Comparison of ENCODE assay signal across 9 mouse cellular contexts in genomic region chrX:7610035-7610434, GRCm38 (mm10). TPM values are rescaled to one million over a fixed set of nuclear protein-coding genes. Genes with fewer than 3 reads are reported as not detected.
A peak's percentile ranks its signal among the peaks of the same experiment; 100 is the strongest.
DNase-seq lines count a peak whose midpoint lies in the region; ATAC-seq and TF ChIP-seq lines count a peak whose summit lies in the region.
"Had no signal": no experiment of that assay in that cellular context is flagged by ENCODE, and none has a peak within 500 bp of the region (broad histone marks: within the 10 kb centered on the region; RNA-seq: fewer than 3 reads in every experiment).

No protein-coding gene starts in this region.

- no peaks in the 10 kb centered on the region for H3K4me1 ChIP-seq in lung, embryonic 15.5 days
- H3K4me1 ChIP-seq in lung, adult 2 months (ENCODE audit: control insufficient read depth, insufficient read depth, low read length), result no peaks in the 10 kb centered on the region
- H3K4me1 ChIP-seq in embryonic facial prominence, embryonic 11.5 days (ENCODE audit: control insufficient read depth, insufficient read depth, low read length), result no peaks in the 10 kb centered on the region
- H3K4me1 ChIP-seq in hindbrain, postnatal 0 days (ENCODE audit: insufficient read depth, low read length), result no peaks in the 10 kb centered on the region
- no peaks in the 10 kb centered on the region for H3K4me1 ChIP-seq in neural tube, embryonic 15.5 days

- H3K27ac ChIP-seq in lung, embryonic 15.5 days, result no peak overlapping the region
- H3K27ac ChIP-seq in embryonic facial prominence, embryonic 11.5 days (replicated peaks; ENCODE audit: low read depth, low read length), result no peak overlapping the region
- H3K27ac ChIP-seq in hindbrain, postnatal 0 days, result peak overlapping the region; percentile 74
- H3K27ac ChIP-seq in neural tube, embryonic 15.5 days (replicated peaks), result peak overlapping the region; percentile 60

- DNase-seq in lung, adult 2 months, result no peak
- DNase-seq in embryonic facial prominence, embryonic 11.5 days (ENCODE audit: low spot score), result no peak
- DNase-seq in hindbrain, postnatal 0 days (ENCODE audit: low spot score), result peak; percentile 29
- DNase-seq in B cell, adult 2 months, result no peak
- DNase-seq in c-Kit-positive CD71-positive TER-119-positive erythroid progenitor cells, embryonic 14.5 days (ENCODE audit: low spot score), result no peak
- DNase-seq: adrenal gland, adult 8-10 months had no signal

- no peaks in the 10 kb centered on the region for H3K27me3 ChIP-seq in lung, embryonic 15.5 days
- no peaks in the 10 kb centered on the region for H3K27me3 ChIP-seq in embryonic facial prominence, embryonic 11.5 days (ENCODE audit: control insufficient read depth, insufficient read depth, low read length)
- no peaks in the 10 kb centered on the region for H3K27me3 ChIP-seq in hindbrain, postnatal 0 days (ENCODE audit: insufficient read depth, low read length)
- H3K27me3 ChIP-seq in neural tube, embryonic 15.5 days (replicated peaks), result no peaks in the 10 kb centered on the region

- no peak for TF ChIP-seq POLR2A in lung, adult 2 months (IDR thresholded peaks at IDR 0.05; ENCODE audit: borderline replicate concordance, extremely low read depth, low read depth, low read length)

- no peaks in the 10 kb centered on the region for H3K36me3 ChIP-seq in lung, embryonic 15.5 days
- H3K36me3 ChIP-seq in embryonic facial prominence, embryonic 11.5 days (replicated peaks; ENCODE audit: control insufficient read depth, insufficient read depth, low read depth, low read length), result no peaks in the 10 kb centered on the region
- no peaks in the 10 kb centered on the region for H3K36me3 ChIP-seq in hindbrain, postnatal 0 days (ENCODE audit: insufficient read depth, low read length)
- no peaks in the 10 kb centered on the region for H3K36me3 ChIP-seq in neural tube, embryonic 15.5 days

- peak overlapping the region; percentile 35 for H3K4me3 ChIP-seq in lung, embryonic 15.5 days
- no peak overlapping the region for H3K4me3 ChIP-seq in lung, adult 2 months (replicated peaks; ENCODE audit: extremely low read depth, low read depth, low read length)
- H3K4me3 ChIP-seq in embryonic facial prominence, embryonic 11.5 days (ENCODE audit: low read depth, low read length), result peak overlapping the region; percentile 32
- H3K4me3 ChIP-seq in hindbrain, postnatal 0 days (ENCODE audit: low read length), result peak overlapping the region; percentile 40
- peak overlapping the region; percentile 42 for H3K4me3 ChIP-seq in neural tube, embryonic 15.5 days (replicated peaks)

- no peak for TF ChIP-seq CTCF in lung, adult 2 months (IDR thresholded peaks at IDR 0.05; ENCODE audit: insufficient read depth, low read length)
- TF ChIP-seq CTCF in hindbrain, postnatal 0 days (IDR thresholded peaks at IDR 0.05; ENCODE audit: low read depth), result no peak

- 14% methylated on average over 21 of the region's 21 CpGs for WGBS in lung, embryonic 15.5 days
- 35% methylated on average over 21 of the region's 21 CpGs for WGBS in lung, adult 2 months
- WGBS in embryonic facial prominence, embryonic 11.5 days, result 22% methylated on average over 21 of the region's 21 CpGs
- 25% methylated on average over 21 of the region's 21 CpGs for WGBS in hindbrain, postnatal 0 days
- WGBS in neural tube, embryonic 15.5 days, result 34% methylated on average over 21 of the region's 21 CpGs

- no peak overlapping the region for H3K9ac ChIP-seq in lung, embryonic 15.5 days
- H3K9ac ChIP-seq in embryonic facial prominence, embryonic 11.5 days (replicated peaks; ENCODE audit: low read length), result no peak overlapping the region; the same call in 1 of the 2 replicates
- peak overlapping the region; percentile 43 for H3K9ac ChIP-seq in hindbrain, postnatal 0 days (replicated peaks; ENCODE audit: low read length)
- peak overlapping the region; percentile 49 for H3K9ac ChIP-seq in neural tube, embryonic 15.5 days (replicated peaks)

- no peak for ATAC-seq in lung, embryonic 15.5 days (ENCODE audit: borderline replicate concordance, extremely low read depth, low FRiP score, low TSS enrichment)
- ATAC-seq in embryonic facial prominence, embryonic 11.5 days (replicated peaks; ENCODE audit: insufficient number of reproducible peaks, low FRiP score, low TSS enrichment, low read depth), result no peak
- peak; percentile 54 for ATAC-seq in hindbrain, postnatal 0 days
- ATAC-seq in neural tube, embryonic 15.5 days (ENCODE audit: low FRiP score), result peak; percentile 60
- no peak for ATAC-seq in activated CD4-positive, CD25-positive, alpha-beta regulatory T cell, adult 4 months

- no peaks in the 10 kb centered on the region for H3K9me3 ChIP-seq in lung, embryonic 15.5 days
- H3K9me3 ChIP-seq in embryonic facial prominence, embryonic 11.5 days (replicated peaks; ENCODE audit: control insufficient read depth, low read length), result no peaks in the 10 kb centered on the region
- H3K9me3 ChIP-seq in hindbrain, postnatal 0 days (ENCODE audit: low read length), result no peaks in the 10 kb centered on the region
- no peaks in the 10 kb centered on the region for H3K9me3 ChIP-seq in neural tube, embryonic 15.5 days (replicated peaks)

- peak overlapping the region; percentile 76 for H3K4me2 ChIP-seq in lung, embryonic 15.5 days
- H3K4me2 ChIP-seq in embryonic facial prominence, embryonic 11.5 days (ENCODE audit: low read depth, low read length), result peak overlapping the region; percentile 57
- H3K4me2 ChIP-seq in hindbrain, postnatal 0 days (ENCODE audit: low read depth, low read length), result peak overlapping the region; percentile 70
- H3K4me2 ChIP-seq in neural tube, embryonic 15.5 days, result peak overlapping the region; percentile 72

RNA-seq across cellular contexts. Expression of gene Cacna1f, which starts 3.2 kb away (rescaled TPM):
- not detected in 2 replicates for polyA plus RNA-seq in lung, embryonic 15.5 days (2015; fragmentation: Nextera tagmentation; extraction: Ambion mirVana)
- polyA plus RNA-seq in lung, adult 2 months (2012; rRNA removed), result 0.08 and 0.11 TPM in 2 replicates
- polyA plus RNA-seq in embryonic facial prominence, embryonic 11.5 days (2014; fragmentation: Nextera tagmentation; extraction: Ambion mirVana), result not detected in 2 replicates
- total RNA-seq in hindbrain, postnatal 0 days (2014; rRNA removed), result 0.10 TPM in 1 of 2 replicates, not detected in the other
- polyA plus RNA-seq in hindbrain, postnatal 0 days (2015; fragmentation: Nextera tagmentation; extraction: Ambion mirVana), result 0.11 and 0.33 TPM in 2 replicates
- 0.24 and 0.35 TPM in 2 replicates for polyA plus RNA-seq in neural tube, embryonic 15.5 days (2015; fragmentation: Nextera tagmentation; extraction: Ambion mirVana)
- polyA plus RNA-seq in activated CD4-positive, CD25-positive, alpha-beta regulatory T cell, adult 4 months (2017; shearing (Covaris generic)), result not detected
- total RNA-seq: adrenal gland, adult 8-10 months had no signal

RNA-seq across cellular contexts. Expression of gene Ccdc22, which starts 4.7 kb away (rescaled TPM):
- 31.9 and 32.1 TPM in 2 replicates for polyA plus RNA-seq in lung, embryonic 15.5 days (2015; fragmentation: Nextera tagmentation; extraction: Ambion mirVana)
- polyA plus RNA-seq in lung, adult 2 months (2012; rRNA removed), result 14.5 and 15.6 TPM in 2 replicates
- 26.9 TPM in 2 replicates for polyA plus RNA-seq in embryonic facial prominence, embryonic 11.5 days (2014; fragmentation: Nextera tagmentation; extraction: Ambion mirVana)
- 35.6 and 47.6 TPM in 2 replicates for total RNA-seq in hindbrain, postnatal 0 days (2014; rRNA removed)
- 20.5 and 21.5 TPM in 2 replicates for polyA plus RNA-seq in hindbrain, postnatal 0 days (2015; fragmentation: Nextera tagmentation; extraction: Ambion mirVana)
- polyA plus RNA-seq in neural tube, embryonic 15.5 days (2015; fragmentation: Nextera tagmentation; extraction: Ambion mirVana), result 28.4 and 29.5 TPM in 2 replicates
- 1 to 10 TPM; 7.3 to 9.1 TPM for polyA plus RNA-seq in activated CD4-positive, CD25-positive, alpha-beta regulatory T cell, adult 4 months (2017; shearing (Covaris generic))

RNA-seq across cellular contexts. Expression of gene Syp, which starts 28.2 kb away (rescaled TPM):
- polyA plus RNA-seq in lung, embryonic 15.5 days (2015; fragmentation: Nextera tagmentation; extraction: Ambion mirVana), result 1.9 and 3.4 TPM in 2 replicates
- polyA plus RNA-seq in lung, adult 2 months (2012; rRNA removed), result 3.7 and 5.8 TPM in 2 replicates
- polyA plus RNA-seq in embryonic facial prominence, embryonic 11.5 days (2014; fragmentation: Nextera tagmentation; extraction: Ambion mirVana), result 5.3 and 5.8 TPM in 2 replicates
- total RNA-seq in hindbrain, postnatal 0 days (2014; rRNA removed), result 500 and 512 TPM in 2 replicates
- polyA plus RNA-seq in hindbrain, postnatal 0 days (2015; fragmentation: Nextera tagmentation; extraction: Ambion mirVana), result 320 and 325 TPM in 2 replicates
- polyA plus RNA-seq in neural tube, embryonic 15.5 days (2015; fragmentation: Nextera tagmentation; extraction: Ambion mirVana), result 195 and 223 TPM in 2 replicates
- polyA plus RNA-seq in activated CD4-positive, CD25-positive, alpha-beta regulatory T cell, adult 4 months (2017; shearing (Covaris generic)), result 1 to 10 TPM; 5.8 to 7.5 TPM

RNA-seq across cellular contexts. Expression of gene Ppp1r3f, which starts 36.0 kb away (rescaled TPM):
- 1.9 and 2.2 TPM in 2 replicates for polyA plus RNA-seq in lung, embryonic 15.5 days (2015; fragmentation: Nextera tagmentation; extraction: Ambion mirVana)
- 3.5 and 4.2 TPM in 2 replicates for polyA plus RNA-seq in lung, adult 2 months (2012; rRNA removed)
- polyA plus RNA-seq in embryonic facial prominence, embryonic 11.5 days (2014; fragmentation: Nextera tagmentation; extraction: Ambion mirVana), result 1.2 and 1.3 TPM in 2 replicates
- 19.7 and 23.3 TPM in 2 replicates for total RNA-seq in hindbrain, postnatal 0 days (2014; rRNA removed)
- 7.1 and 8.6 TPM in 2 replicates for polyA plus RNA-seq in hindbrain, postnatal 0 days (2015; fragmentation: Nextera tagmentation; extraction: Ambion mirVana)
- polyA plus RNA-seq in neural tube, embryonic 15.5 days (2015; fragmentation: Nextera tagmentation; extraction: Ambion mirVana), result 6.0 and 7.5 TPM in 2 replicates
- polyA plus RNA-seq in activated CD4-positive, CD25-positive, alpha-beta regulatory T cell, adult 4 months (2017; shearing (Covaris generic)), result 1 to 10 TPM; 4.4 to 6.5 TPM

RNA-seq across cellular contexts. Expression of gene Foxp3, which starts 36.6 kb away (rescaled TPM):
- 0.05 TPM in 1 of 2 replicates, not detected in the other for polyA plus RNA-seq in lung, embryonic 15.5 days (2015; fragmentation: Nextera tagmentation; extraction: Ambion mirVana)
- 0.37 and 0.59 TPM in 2 replicates for polyA plus RNA-seq in lung, adult 2 months (2012; rRNA removed)
- polyA plus RNA-seq in embryonic facial prominence, embryonic 11.5 days (2014; fragmentation: Nextera tagmentation; extraction: Ambion mirVana), result 0.07 TPM in 1 of 2 replicates, not detected in the other
- not detected in 2 replicates for total RNA-seq in hindbrain, postnatal 0 days (2014; rRNA removed)
- polyA plus RNA-seq in hindbrain, postnatal 0 days (2015; fragmentation: Nextera tagmentation; extraction: Ambion mirVana), result 0.08 and 0.10 TPM in 2 replicates
- polyA plus RNA-seq in neural tube, embryonic 15.5 days (2015; fragmentation: Nextera tagmentation; extraction: Ambion mirVana), result 0.08 and 0.26 TPM in 2 replicates
- polyA plus RNA-seq in activated CD4-positive, CD25-positive, alpha-beta regulatory T cell, adult 4 months (2017; shearing (Covaris generic)), result 10 to 100 TPM; 31.5 to 37.6 TPM
- total RNA-seq: adrenal gland, adult 8-10 months had no signal

Comparison
In these comparisons a context has a peak if more than half of its experiments do, and no peak if none do; other contexts are left out.
1. ATAC-seq: peak in hindbrain, postnatal 0 days (single experiment) and neural tube, embryonic 15.5 days (single experiment); none in lung, embryonic 15.5 days (single experiment), embryonic facial prominence, embryonic 11.5 days (single experiment) and activated CD4-positive, CD25-positive, alpha-beta regulatory T cell, adult 4 months (single experiment).
2. H3K27ac ChIP-seq: peak in hindbrain, postnatal 0 days (single experiment) and neural tube, embryonic 15.5 days (single experiment); none in lung, embryonic 15.5 days (single experiment) and embryonic facial prominence, embryonic 11.5 days (single experiment).
3. H3K9ac ChIP-seq: peak in hindbrain, postnatal 0 days (single experiment) and neural tube, embryonic 15.5 days (single experiment); none in lung, embryonic 15.5 days (single experiment) and embryonic facial prominence, embryonic 11.5 days (single experiment).
4. RNA of gene Syp, which starts 28.2 kb away (polyA plus RNA-seq): 320 to 325 TPM in hindbrain, postnatal 0 days and 195 to 223 TPM in neural tube, embryonic 15.5 days; 5.8 to 7.5 TPM in activated CD4-positive, CD25-positive, alpha-beta regulatory T cell, adult 4 months, 3.7 to 5.8 TPM in lung, adult 2 months, 5.3 to 5.8 TPM in embryonic facial prominence, embryonic 11.5 days and 1.9 to 3.4 TPM in lung, embryonic 15.5 days; every median in the first group is over 10 times any median in the second.
5. Peak in every context shown above with its lines, with median percentiles within 50 percentile points of each other: H3K4me2 ChIP-seq.